Mouse (Mus musculus) E14TG2a.4 (cell line): Measurements from ENCODE around the gene Ccdc92.

ENCODE experiments used
- CTCF ChIP-seq: conservative IDR thresholded peaks from 2 replicates; pipeline ENCODE4 v1.5.1; 2014; ENCODE audit warnings: low read length
- NANOG ChIP-seq: IDR thresholded peaks from 2 replicates; pipeline ENCODE4 v1.6.1; 2014; ENCODE audit warnings: borderline replicate concordance, low read length, mixed read lengths
- POU5F1 ChIP-seq: IDR thresholded peaks from 2 replicates; pipeline ENCODE4 v1.6.1; 2014; ENCODE audit warnings: low read length, borderline replicate concordance

DNA sequence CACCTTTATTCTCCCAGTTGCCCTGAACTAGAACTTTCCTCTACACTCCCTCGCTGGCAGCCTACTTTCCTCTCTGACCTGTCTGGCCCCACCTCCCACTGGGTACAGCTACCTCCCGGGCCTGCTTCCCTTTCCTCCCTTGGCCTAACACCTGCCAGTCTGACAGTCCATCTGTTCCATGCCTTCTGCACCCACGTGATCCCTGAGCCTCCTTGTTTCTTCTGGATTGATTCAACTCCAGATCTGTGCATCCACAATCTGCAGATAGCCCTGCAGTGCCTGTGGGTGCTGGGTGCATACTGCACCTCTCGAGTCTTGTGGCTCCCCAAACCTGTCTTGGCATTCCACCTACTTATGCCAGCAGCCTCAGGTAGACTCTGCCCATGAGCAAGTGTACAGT, 25.6 kb downstream of the Ccdc92 start:
- TF ChIP-seq CTCF (no peak), NANOG (no peak), POU5F1 (no peak)
